Mouse (Mus musculus) ovary, adult 2 months (tissue): ENCODE data around the gene Slc3a2. TPM values are rescaled to one million over a fixed set of nuclear protein-coding genes. Genes with fewer than 3 reads are reported as not detected.

ENCODE experiments used
- polyA plus RNA-seq: library from polyadenylated mRNA; depleted of rRNA; stranded (reverse); fragments of >200 nt; gene quantifications from 2 replicates; pipeline ENCODE4 v1.2.3, GENCODE M21; 2012; rRNA removed

The Slc3a2 gene
- 264 and 289 TPM in 2 replicates for polyA plus RNA-seq

DNA sequence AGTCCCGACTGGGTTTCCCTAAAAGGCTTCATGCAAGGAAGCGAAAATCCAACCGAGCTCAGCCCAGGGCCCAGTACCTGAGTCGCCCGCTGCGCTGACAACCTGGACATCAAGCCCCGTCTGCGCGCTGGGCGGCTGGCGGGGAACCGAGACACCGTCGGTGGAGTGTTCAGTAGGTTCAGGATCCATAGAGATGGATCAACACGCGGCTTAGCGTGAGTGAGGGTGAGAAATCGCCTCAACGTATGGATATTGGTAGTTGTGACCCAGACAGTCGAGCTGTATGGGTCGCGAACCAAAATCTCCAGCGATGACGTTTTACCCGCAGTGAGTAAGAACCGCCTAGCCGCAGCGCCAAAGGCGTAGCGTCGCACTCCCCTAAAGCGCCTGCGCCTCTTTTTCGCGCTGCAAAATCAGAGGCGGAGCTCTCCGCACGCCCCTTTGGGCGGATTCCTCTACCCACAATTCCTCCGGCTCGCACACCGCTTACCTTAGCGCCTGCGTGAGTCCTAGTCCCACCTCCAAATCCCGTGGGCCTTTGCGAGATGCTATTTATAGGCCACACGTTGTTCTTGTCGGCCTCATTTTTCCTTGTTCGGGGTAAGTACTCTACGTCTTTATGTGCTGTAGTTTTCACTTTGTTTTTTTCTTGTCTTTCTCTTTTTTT is at the start of gene Slc3a2:
TSS of gene Slc3a2 (minus strand) at position 463 of the 667 bp plus-strand sequence.

DNA sequence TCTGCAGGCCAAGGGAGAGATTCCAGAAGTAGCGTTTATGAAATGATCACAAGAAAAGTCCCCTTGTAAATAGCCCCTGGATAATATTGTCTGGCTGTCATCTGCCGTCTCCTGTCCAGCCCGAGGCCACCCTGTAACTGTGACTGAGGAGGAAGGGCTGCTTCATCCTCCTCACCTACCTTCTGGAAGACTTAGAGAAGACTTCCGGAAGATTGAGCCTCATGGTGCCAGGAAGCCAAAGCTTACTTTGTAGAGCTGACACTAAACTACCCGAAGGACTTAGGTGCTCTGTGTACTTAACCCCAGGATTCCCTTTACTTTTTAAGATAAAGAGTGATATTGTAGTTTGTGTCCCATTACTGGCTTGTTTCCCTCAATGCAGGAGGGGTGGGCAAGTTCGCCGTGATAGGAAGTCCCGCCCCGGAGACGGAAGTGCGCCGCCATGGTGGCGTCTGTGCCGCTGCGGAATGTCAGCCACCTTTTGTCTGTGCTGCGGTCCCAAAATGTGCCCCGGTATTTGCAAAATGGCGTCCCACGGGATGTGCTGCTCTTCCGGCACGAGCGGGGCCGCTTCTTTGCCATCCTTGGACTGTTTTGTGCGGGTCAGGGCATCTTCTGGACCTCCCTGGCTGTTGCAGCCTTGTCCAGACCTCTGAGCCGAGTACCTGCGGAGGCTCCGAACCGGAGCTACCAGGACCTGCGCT is 47.5 kb upstream of the Slc3a2 start, which contains the start of gene Tmem223:
TSS of gene Tmem223 (plus strand) at position 430 of the 704 bp plus-strand sequence.

DNA sequence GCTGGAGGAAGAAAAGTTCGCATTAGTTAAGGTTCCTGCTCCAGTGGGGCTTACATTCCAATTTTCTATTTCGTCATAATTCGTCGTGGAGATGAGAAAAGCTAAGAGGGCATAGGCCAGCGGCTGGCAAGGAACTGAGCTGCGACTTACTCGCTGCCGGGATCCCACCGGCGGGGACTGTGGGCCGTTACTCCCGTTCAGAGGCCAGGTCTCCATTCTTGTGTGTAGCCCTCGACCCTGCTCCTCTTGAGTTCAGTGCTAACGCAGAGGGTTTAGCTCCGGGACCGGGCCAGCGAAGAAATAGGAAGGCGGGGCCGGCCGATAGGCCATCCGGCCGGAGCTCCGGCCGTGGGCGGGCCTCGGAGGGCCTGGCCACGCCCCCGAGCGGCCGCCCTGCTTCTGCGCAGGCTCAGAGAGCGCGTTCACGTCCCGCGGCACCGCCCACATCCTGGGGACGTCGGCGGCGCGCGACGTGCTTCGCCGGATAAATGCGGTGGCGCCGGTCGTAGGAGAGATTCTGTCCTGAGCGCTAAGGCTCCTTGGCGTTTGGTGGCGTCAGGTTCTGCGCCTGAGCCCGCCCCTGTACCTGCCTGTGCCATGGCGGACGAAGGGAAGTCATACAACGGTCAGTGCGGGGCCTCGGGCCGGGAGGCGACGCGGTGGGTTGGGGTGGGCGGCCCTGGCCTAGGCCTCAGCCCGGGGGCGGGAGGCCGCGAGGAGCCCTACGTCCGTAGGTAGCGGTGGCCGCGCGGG is 33.6 kb upstream of the Slc3a2 start, which contains the start of gene Nxf1:
TSS of gene Nxf1 (plus strand) at position 439 of the 753 bp plus-strand sequence.

DNA sequence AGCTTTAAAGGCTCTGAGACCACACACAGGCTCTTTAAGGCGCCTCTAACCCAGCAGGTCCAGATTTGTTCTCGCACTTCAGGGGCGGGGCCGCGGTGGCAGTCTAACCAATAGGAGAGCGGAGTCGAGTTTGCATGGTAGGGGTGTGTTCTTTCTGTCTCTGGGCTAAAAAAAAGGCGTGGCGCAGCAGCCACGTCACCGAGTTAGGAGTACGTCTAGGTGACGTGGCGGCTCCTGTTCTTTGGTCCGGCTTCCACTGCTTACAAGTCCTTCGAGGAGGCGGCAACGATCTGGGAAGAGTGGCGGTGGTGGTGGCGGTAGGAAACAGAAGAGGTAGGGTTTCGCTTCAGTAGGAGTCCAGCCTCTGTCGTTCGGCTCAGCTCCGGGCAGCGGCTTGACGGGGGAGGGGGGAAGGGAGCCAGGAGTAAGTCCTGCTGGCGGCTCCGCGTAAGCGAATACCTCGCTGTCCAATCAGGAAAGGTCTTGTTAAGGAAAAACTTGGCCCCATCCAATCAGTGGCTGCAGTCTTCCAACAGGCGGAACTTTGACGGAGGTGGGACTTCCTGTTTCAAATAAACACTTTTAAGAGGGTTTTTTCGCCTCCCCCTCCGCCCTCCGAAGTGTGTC is 18.2 kb upstream of the Slc3a2 start, which contains the start of gene Stx5a:
TSS of gene Stx5a (plus strand) at position 171 of the 627 bp plus-strand sequence.

DNA sequence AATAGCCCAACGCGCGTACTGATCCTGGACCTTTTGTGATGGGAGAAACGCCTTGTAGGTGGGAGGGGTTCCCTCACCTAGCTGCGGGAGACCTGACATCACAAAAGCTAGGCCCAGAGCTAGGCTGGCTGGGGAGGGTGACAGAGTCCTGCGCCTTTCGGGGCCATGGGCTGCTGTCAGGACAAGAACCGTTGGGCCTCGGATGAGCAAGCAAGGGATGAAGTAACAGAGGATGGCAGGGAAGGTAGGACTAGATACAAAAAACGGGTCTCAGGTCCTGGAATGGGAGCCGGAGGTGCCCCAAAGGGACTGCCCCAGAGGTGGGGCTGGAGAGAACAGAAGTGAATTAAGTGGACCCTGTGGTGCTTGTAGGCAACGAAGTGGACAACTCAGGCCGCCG is 17.4 kb upstream of the Slc3a2 start, which contains the start of gene 1700092M07Rik:
TSS of gene 1700092M07Rik (plus strand) at position 116 of the 400 bp plus-strand sequence.

DNA sequence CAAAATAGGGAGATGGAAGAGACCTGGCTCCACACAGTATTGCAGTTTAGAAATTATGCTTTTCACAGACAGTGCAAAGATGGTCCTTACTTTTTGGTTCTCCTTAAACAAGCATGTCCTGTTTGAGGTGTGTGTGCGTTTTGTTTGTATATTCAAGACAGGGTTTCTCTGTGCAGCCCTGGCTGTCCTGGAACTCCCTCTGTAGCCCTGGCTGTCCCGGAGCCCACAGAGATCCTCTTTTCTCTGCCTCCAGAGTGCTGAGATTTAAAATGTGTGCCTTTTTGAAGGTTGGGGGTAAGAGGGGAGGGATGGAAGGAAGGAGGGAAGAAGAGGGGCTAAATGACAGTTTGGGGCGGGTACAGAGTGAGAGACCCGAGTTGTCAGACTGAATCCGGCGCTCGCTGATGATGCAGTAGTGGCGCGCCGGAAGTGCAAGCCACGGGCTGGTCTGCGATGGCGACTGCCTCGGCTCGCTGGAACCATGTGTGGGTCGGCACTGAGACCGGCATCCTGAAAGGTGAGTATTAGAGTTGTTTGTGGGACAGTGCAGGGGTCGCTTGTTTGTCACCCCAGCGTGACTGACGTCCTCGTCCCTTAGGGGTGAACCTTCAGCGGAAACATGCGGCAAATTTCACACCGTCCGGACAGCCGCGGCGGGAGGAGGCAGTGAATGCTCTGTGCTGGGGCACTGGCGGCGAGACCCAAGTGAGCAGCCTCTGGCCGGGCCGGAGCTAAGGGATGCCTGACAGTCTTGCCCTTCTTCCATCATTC is 12.4 kb upstream of the Slc3a2 start, which contains the start of gene Wdr74:
TSS of gene Wdr74 (plus strand) at position 439 of the 771 bp plus-strand sequence.

DNA sequence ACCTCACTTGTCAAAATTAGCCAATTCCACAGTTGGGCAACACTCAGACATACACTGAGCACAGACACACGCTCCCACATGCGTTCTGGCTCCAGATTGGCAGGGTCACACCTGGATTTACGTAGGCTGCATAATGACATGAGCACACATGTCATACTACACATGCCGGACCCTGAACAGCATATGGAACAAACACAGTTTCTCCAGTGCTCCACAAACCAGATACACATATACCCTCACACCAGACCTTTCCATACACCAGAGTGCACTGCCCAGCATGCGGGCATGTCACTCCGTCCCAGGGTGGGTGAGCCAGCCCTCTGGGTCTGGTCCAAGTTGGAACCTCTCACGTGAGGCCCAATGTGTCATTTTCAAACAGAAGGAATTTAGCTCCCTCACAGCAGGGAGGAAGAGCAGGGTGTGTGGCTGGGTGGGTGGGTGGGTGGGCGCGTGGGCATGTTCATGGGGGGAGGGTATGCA is 59.8 kb downstream of the Slc3a2 start, which contains the start of gene Chrm1:
TSS of gene Chrm1 (plus strand) at position 430 of the 480 bp plus-strand sequence.

Other genes with a start within 250 kb of the Slc3a2 start
- 0.05 and 0.14 TPM in 2 replicates for gene Slc22a8, start 132.1 kb downstream of the Slc3a2 start, polyA plus RNA-seq
- not detected in 2 replicates for gene Slc22a6, start 105.3 kb downstream of the Slc3a2 start, polyA plus RNA-seq
- 0.27 and 0.39 TPM in 2 replicates for gene Chrm1, start 59.6 kb downstream of the Slc3a2 start, polyA plus RNA-seq
- 39.6 and 45.2 TPM in 2 replicates for gene Wdr74, start 12.5 kb upstream of the Slc3a2 start, polyA plus RNA-seq
- gene 1700092M07Rik, start 17.3 kb upstream of the Slc3a2 start, polyA plus RNA-seq = not detected in 2 replicates
- gene Stx5a, start 18.0 kb upstream of the Slc3a2 start, polyA plus RNA-seq = 114 and 132 TPM in 2 replicates
- 61.6 and 71.3 TPM in 2 replicates for gene Nxf1, start 33.7 kb upstream of the Slc3a2 start, polyA plus RNA-seq
- gene Tmem223, start 47.6 kb upstream of the Slc3a2 start, polyA plus RNA-seq = 276 and 327 TPM in 2 replicates
- gene Tmem179b, start 51.1 kb upstream of the Slc3a2 start, polyA plus RNA-seq = 127 and 136 TPM in 2 replicates
- 26.9 and 28.3 TPM in 2 replicates for gene Taf6l, start 63.0 kb upstream of the Slc3a2 start, polyA plus RNA-seq
- 24.6 and 45.5 TPM in 2 replicates for gene Polr2g, start 75.2 kb upstream of the Slc3a2 start, polyA plus RNA-seq
- gene Zbtb3, start 79.2 kb upstream of the Slc3a2 start, polyA plus RNA-seq = 3.0 and 3.2 TPM in 2 replicates
- 12.5 and 19.6 TPM in 2 replicates for gene Ttc9c, start 96.0 kb upstream of the Slc3a2 start, polyA plus RNA-seq
- 16.0 and 24.5 TPM in 2 replicates for gene Hnrnpul2, start 96.6 kb upstream of the Slc3a2 start, polyA plus RNA-seq
- gene AC129217.1, start 106.4 kb upstream of the Slc3a2 start, polyA plus RNA-seq = 0.68 TPM in 1 of 2 replicates, not detected in the other
- gene Bscl2, start 114.1 kb upstream of the Slc3a2 start, polyA plus RNA-seq = 183 and 186 TPM in 2 replicates
- 1.5 and 1.9 TPM in 2 replicates for gene Gng3, start 115.8 kb upstream of the Slc3a2 start, polyA plus RNA-seq
- 3.2 and 4.4 TPM in 2 replicates for gene Lrrn4cl, start 127.4 kb upstream of the Slc3a2 start, polyA plus RNA-seq
- 115 and 129 TPM in 2 replicates for gene Ubxn1, start 148.1 kb upstream of the Slc3a2 start, polyA plus RNA-seq
- 22.7 and 33.5 TPM in 2 replicates for gene Uqcc3, start 157.6 kb upstream of the Slc3a2 start, polyA plus RNA-seq
- gene Lbhd1, start 160.4 kb upstream of the Slc3a2 start, polyA plus RNA-seq = 0.85 and 1.2 TPM in 2 replicates
- gene Gm49403, start 160.6 kb upstream of the Slc3a2 start, polyA plus RNA-seq = not detected in 2 replicates
- gene 1810009A15Rik, start 165.5 kb upstream of the Slc3a2 start, polyA plus RNA-seq = 19.1 and 24.3 TPM in 2 replicates
- not detected in 2 replicates for gene Gm49416, start 165.6 kb upstream of the Slc3a2 start, polyA plus RNA-seq
- gene Ints5, start 169.6 kb upstream of the Slc3a2 start, polyA plus RNA-seq = 37.5 and 40.2 TPM in 2 replicates
- 135 and 159 TPM in 2 replicates for gene Ganab, start 174.7 kb upstream of the Slc3a2 start, polyA plus RNA-seq
- 118 and 124 TPM in 2 replicates for gene B3gat3, start 197.0 kb upstream of the Slc3a2 start, polyA plus RNA-seq
- 23.4 and 23.7 TPM in 2 replicates for gene Rom1, start 206.0 kb upstream of the Slc3a2 start, polyA plus RNA-seq
- 73.5 and 83.4 TPM in 2 replicates for gene Eml3, start 206.2 kb upstream of the Slc3a2 start, polyA plus RNA-seq
- 21.7 and 22.8 TPM in 2 replicates for gene Mta2, start 218.5 kb upstream of the Slc3a2 start, polyA plus RNA-seq
- gene Tut1, start 230.5 kb upstream of the Slc3a2 start, polyA plus RNA-seq = 24.1 and 25.9 TPM in 2 replicates
- 306 and 361 TPM in 2 replicates for gene Eef1g, start 243.7 kb upstream of the Slc3a2 start, polyA plus RNA-seq